Mouse (Mus musculus) MEL (cell line): Measurements from ENCODE around the gene 9230102O04Rik. TPM values are rescaled to one million over a fixed set of nuclear protein-coding genes. Genes with fewer than 3 reads are reported as not detected.

Experiments used
- DNase-seq: peaks from one replicate; pipeline ENCODE4 v3.0.0; 2011; ENCODE audit warnings: low read depth, low spot score
- H3K27ac ChIP-seq: 2 replicates; pipeline ENCODE4 v1.5.1; 2012; ENCODE audit warnings: low read depth, mild to moderate bottlenecking, control low read depth, low read length, moderate library complexity; ENCODE audit not compliant: control insufficient read depth
- H3K27me3 ChIP-seq, 2 experiments: fragments of 150-350 bp in 1 of 2; sonication (generic) in 1 of 2; 2 replicates each; pipeline ENCODE4 v1.6.1; 2012; ENCODE audit warnings: low read length in 2 of 2, mild to moderate bottlenecking in 2 of 2, improper control_type of control experiment in 1 of 2, moderate library complexity in 1 of 2; ENCODE audit not compliant: insufficient read depth in 2 of 2, control insufficient read depth in 1 of 2
- H3K36me3 ChIP-seq, 2 experiments: 2 replicates each; pipeline ENCODE4 v1.6.1; 2012 to 2014; ENCODE audit warnings: low read length in 2 of 2, improper control_type of control experiment in 1 of 2, inconsistent platforms in 1 of 2, mild to moderate bottlenecking in 1 of 2; ENCODE audit not compliant: insufficient read depth in 2 of 2, control insufficient read depth in 1 of 2
- H3K4me1 ChIP-seq, 2 experiments: fragments of 150-350 bp in 1 of 2; sonication (generic) in 1 of 2; 2 replicates each; pipeline ENCODE4 v1.6.1; 2012; ENCODE audit warnings: low read length in 2 of 2, improper control_type of control experiment in 1 of 2, mild to moderate bottlenecking in 1 of 2; ENCODE audit not compliant: insufficient read depth in 2 of 2, control insufficient read depth in 1 of 2
- H3K4me3 ChIP-seq, 2 experiments: fragments of 150-350 bp in 1 of 2; sonication (generic) in 1 of 2; 2 replicates each; pipeline ENCODE4 v1.5.1; 2012; ENCODE audit warnings: low read depth in 2 of 2, low read length in 2 of 2, mild to moderate bottlenecking in 2 of 2, moderate library complexity in 2 of 2, control low read depth in 1 of 2, improper control_type of control experiment in 1 of 2; ENCODE audit not compliant: control insufficient read depth in 1 of 2, insufficient read depth in 1 of 2
- H3K79me2 ChIP-seq: 2 replicates; pipeline ENCODE4 v1.6.1; 2012; ENCODE audit warnings: mild to moderate bottlenecking, low read length, moderate library complexity; ENCODE audit not compliant: control insufficient read depth, poor library complexity, insufficient read depth
- H3K9ac ChIP-seq: 2 replicates; pipeline ENCODE4 v1.6.1; 2012; ENCODE audit warnings: low read depth, mild to moderate bottlenecking, control low read depth, low read length, moderate library complexity; ENCODE audit not compliant: control insufficient read depth, poor library complexity, severe bottlenecking
- H3K9me3 ChIP-seq: fragments of 150-350 bp; sonication (generic); replicated peaks from 2 replicates; pipeline ENCODE4 v1.6.1; 2012; ENCODE audit warnings: mild to moderate bottlenecking, low read length, improper control_type of control experiment, moderate library complexity; ENCODE audit not compliant: insufficient read depth
- CTCF ChIP-seq, 3 experiments: IDR thresholded peaks in 2 of 3; conservative IDR thresholded peaks in 1 of 3; 2 replicates each; pipeline ENCODE4 v1.5.1; 2011 to 2012; ENCODE audit warnings: low read length in 3 of 3, low read depth in 2 of 3, mild to moderate bottlenecking in 2 of 3, improper control_type of control experiment in 1 of 3, inconsistent platforms in 1 of 3, mixed read lengths in 1 of 3, moderate library complexity in 1 of 3; ENCODE audit not compliant: control insufficient read depth in 1 of 3, insufficient read depth in 1 of 3, poor library complexity in 1 of 3, severe bottlenecking in 1 of 3
- GABPA ChIP-seq: IDR thresholded peaks from 2 replicates; pipeline ENCODE4 v1.6.1; 2012; ENCODE audit warnings: low read depth, mild to moderate bottlenecking, inconsistent platforms, low read length, improper control_type of control experiment, moderate library complexity
- MAX ChIP-seq: IDR thresholded peaks from 2 replicates; pipeline ENCODE4 v1.6.1; 2011; ENCODE audit warnings: low read length, improper control_type of control experiment
- ZNF384 ChIP-seq: IDR thresholded peaks from 2 replicates; pipeline ENCODE4 v1.6.1; 2012; ENCODE audit warnings: low read depth, mild to moderate bottlenecking, inconsistent platforms, low read length, improper control_type of control experiment
- polyA plus RNA-seq, 2 experiments: library from polyadenylated mRNA; stranded (reverse) in 1 of 2; unstranded in 1 of 2; fragments of >175 nt in 1 of 2; fragments of >200 nt in 1 of 2; gene quantifications; 2 replicates each; pipeline versions ENCODE4 v1.2.1 to v1.2.4; 2012; ENCODE audit warnings: low replicate concordance in 2 of 2, low read depth in 1 of 2; ENCODE audit not compliant: insufficient read length in 2 of 2, insufficient read depth in 1 of 2, missing spikeins in 1 of 2
- total RNA-seq: library from RNA; depleted of rRNA; stranded (reverse); fragments of 300-350 nt; gene quantifications from 2 replicates; pipeline ENCODE4 v1.2.3, GENCODE M21; 2012; rRNA removed

9230102O04Rik gene
- total and polyA plus RNA-seq, 3 experiments, result 0.50 to 2.4 TPM; not detected in 1

GRCm38 (mm10) chr2:9833712-9834111, 55.6 kb downstream of the 9230102O04Rik start:
- no peak overlapping the region for H3K27ac ChIP-seq
- no peak for DNase-seq
- TF ChIP-seq MAX, result no peak
- no peak for TF ChIP-seq GABPA
- no peak for TF ChIP-seq ZNF384
- no peak for TF ChIP-seq CTCF (IDR thresholded peaks at IDR 0.05 in 2 of 3, conservative IDR thresholded peaks at IDR 0.05 in 1 of 3; ENCODE audit: control insufficient read depth in 1 of 3, insufficient read depth in 1 of 3, low read depth in 2 of 3, low read length in 3 of 3, poor library complexity in 1 of 3, severe bottlenecking in 1 of 3)
- TF ChIP-seq, all 39 proteins: peak for 0
- H3K27me3 ChIP-seq, result peaks cover 0 to 2% of the 10 kb centered on the region in 2 experiments; a peak in 1 of 4 replicates
- no peaks in the 10 kb centered on the region for H3K79me2 ChIP-seq
- H3K9me3 ChIP-seq, result no peaks in the 10 kb centered on the region
- H3K9ac ChIP-seq, result no peak overlapping the region
- no peaks in the 10 kb centered on the region for H3K4me1 ChIP-seq
- no peak overlapping the region for H3K4me3 ChIP-seq
- H3K36me3 ChIP-seq, result no peaks in the 10 kb centered on the region

Other genes starting within 250 kb of the 9230102O04Rik start
- gene 4930412O13Rik, start 8.3 kb downstream of the 9230102O04Rik start, total RNA-seq, result not detected in 2 replicates
- under 1 TPM in 1 of 2 experiments, not detected in 1; 0.28 TPM for gene 4930412O13Rik, start 8.3 kb downstream of the 9230102O04Rik start, polyA plus RNA-seq
- gene Gata3, start 494 bp upstream of the 9230102O04Rik start, total RNA-seq, result 0.12 and 0.46 TPM in 2 replicates
- 1 to 10 TPM in 1 of 2 experiments, not detected in 1; 2.0 TPM for gene Gata3, start 494 bp upstream of the 9230102O04Rik start, polyA plus RNA-seq
- gene Taf3, start 159.1 kb upstream of the 9230102O04Rik start, total RNA-seq, result 8.3 and 9.1 TPM in 2 replicates
- 10 to 100 TPM in 1 of 2 experiments, not detected in 1; 20.9 TPM for gene Taf3, start 159.1 kb upstream of the 9230102O04Rik start, polyA plus RNA-seq
- 414 and 425 TPM in 2 replicates for gene Atp5c1, start 191.0 kb upstream of the 9230102O04Rik start, total RNA-seq
- gene Atp5c1, start 191.0 kb upstream of the 9230102O04Rik start, polyA plus RNA-seq, result 100 to 1,000 TPM; 280 to 381 TPM
- 23.4 and 25.7 TPM in 2 replicates for gene Kin, start 191.1 kb upstream of the 9230102O04Rik start, total RNA-seq
- gene Kin, start 191.1 kb upstream of the 9230102O04Rik start, polyA plus RNA-seq, result 10 to 100 TPM in 1 of 2 experiments, not detected in 1; 33.5 TPM
- not detected in 2 replicates for gene Itih2, start 241.9 kb upstream of the 9230102O04Rik start, total RNA-seq
- not detected for gene Itih2, start 241.9 kb upstream of the 9230102O04Rik start, polyA plus RNA-seq